Mouse (Mus musculus) thymus, postnatal 14 days (tissue): Measurements from ENCODE around the gene Lif.

Experiments
- DNase-seq: peaks from one replicate; pipeline ENCODE4 v3.0.0; 2021

Gene Lif

DNA sequence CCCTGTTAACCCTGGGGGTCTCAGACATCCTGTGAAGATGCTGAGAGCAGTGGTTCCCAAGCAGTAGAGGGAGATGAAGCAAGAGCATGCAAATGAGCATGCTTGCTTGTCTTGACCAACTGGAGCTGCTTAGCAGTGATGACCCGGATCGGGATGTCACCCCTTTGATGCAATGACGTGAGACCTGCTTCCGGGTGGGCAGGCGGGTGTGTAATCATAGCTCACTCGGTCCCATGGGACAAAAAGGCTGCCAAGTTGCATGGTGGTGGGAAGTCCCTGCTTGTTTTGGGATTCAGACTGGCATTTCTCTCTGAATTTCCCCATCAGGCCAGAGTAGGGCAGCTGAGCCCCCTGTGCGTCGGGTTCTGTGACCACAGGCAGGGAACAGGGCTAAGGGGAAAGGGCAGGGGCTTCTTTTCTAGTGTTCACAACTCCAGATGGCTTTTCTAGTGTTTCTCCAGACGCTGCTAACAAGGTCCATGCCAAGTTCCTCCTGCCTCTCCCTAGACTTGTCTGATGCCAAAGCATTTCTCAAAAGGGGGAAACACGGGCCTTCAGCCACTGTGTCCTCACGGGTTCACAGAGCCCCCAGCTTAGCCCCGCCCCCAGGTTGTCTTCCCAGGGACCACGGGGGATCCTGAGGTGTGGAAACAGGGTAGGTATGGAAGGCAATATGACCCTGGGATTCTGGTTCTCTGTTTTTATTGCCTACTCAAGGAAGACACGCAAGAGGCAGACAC, 42.5 kb downstream of the Lif start:
- no peak for DNase-seq

- DNase-seq: no peak
Measured at GRCm38 (mm10) chr11:4300683-4301082, 43.3 kb downstream of the Lif start.

- no peak for DNase-seq
Measured at GRCm38 (mm10) chr11:4302363-4302913, 45.1 kb downstream of the Lif start.

GRCm38 (mm10) chr11:4303033-4303432, 45.7 kb downstream of the Lif start:
- DNase-seq: no peak

DNA sequence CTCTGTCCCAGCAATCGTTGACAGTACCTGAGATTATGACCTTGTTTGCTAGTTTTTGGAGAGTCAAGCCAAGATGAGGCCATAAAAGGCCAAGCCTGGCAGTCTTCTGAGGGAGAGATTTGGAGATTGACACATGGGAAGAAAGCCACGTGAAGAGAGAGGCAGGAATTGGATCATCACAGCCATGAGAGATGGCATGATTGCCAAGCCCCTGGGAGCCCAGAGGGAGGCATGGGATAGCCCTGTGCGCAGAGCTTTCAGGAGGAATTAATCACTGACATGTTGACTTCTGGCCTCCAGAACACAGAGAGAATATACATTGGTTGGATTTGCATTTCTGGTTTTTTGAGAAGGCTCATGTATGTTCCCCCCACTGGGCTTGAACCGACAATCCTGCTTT, 46.8 kb downstream of the Lif start:
- DNase-seq: no peak

GRCm38 (mm10) chr11:4305090-4305489, 47.7 kb downstream of the Lif start:
- no peak for DNase-seq

GRCm38 (mm10) chr11:4306086-4306485, 48.7 kb downstream of the Lif start:
- DNase-seq: no peak

DNA sequence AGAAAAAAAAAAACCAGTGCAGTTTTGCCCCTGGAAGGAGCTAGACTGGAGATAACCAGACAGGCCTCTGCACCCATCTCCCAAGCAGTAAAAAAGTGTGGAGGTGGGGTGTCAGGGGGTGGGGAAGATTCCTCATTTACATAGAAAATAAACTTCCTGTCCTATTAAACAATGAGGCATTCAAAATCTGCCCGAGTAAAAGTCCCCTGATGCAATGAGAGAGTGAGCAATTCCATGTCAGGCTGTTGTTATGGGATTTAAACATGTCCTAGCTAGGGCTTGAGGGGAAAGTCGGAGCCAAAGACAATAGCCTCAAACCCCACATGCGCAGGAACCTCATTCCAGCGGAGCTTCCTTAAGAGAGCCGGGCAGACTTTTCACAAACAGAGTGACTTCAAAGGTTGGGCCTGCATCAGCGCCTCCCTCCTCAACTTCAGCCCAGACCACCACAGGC, 50.7 kb downstream of the Lif start:
- DNase-seq: no peak

DNA sequence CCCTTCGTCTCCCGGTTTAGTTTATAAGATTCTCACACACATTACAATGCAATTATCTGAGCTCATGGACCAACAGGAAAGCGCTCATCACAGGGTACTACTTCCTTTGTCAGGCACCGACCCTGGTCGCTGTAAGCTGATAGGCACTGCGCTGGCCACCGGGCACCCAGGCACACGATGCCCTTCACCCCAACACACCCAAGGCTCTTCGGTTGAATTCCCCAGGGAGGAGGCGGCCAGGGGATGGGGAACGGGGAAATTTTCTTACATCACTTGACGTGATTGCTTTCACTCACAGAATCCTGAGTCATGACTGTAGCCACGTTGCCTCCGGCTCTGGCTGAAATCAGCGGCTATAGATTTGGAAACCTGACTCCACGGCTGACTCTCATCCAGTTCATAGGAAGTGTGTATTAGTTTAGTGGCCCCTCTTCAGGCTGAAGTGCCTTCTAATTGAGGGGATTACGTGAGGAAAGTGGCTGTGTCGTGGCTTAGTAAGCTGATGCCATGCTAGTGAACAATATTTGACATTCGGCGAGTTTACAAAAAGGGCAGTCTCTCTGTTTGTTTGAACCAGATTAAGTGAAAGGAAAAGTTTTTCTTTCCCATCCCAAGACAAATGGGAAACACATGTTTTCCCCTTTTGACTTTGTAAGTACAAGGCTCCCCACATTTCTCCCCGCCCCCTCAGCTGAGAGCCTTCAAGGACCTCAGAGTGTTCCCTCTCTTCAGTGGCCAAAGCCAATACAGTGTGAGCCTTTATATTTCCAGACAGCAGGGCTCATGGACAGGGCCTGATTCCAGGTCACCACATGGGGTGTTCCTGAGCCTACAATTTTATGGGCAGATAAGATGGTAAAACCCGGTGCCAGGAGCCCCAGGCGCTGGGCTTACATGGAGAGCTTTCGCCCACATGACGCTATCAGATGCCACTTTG, 51.4 kb downstream of the Lif start:
- DNase-seq: no peak

DNA sequence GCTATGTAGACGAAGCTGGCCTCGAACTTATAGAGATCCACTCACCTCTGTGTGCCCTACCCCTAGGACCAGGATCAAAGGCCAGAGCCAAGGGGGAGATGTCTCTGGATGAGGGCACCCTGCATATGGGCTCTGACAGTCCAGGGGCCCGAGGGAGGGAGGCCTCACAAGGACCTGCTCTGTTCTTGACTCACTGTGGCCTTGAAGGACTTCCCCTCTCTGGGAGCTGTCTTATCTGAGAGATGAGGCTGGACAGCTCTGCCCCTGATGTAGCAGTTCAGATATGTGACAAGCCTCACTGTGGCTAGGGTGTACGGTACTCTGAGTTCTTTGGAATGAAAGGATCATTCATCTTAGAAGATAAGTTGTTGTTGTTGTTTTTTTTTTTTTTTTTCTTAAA, 52.3 kb downstream of the Lif start:
- no peak for DNase-seq

GRCm38 (mm10) chr11:4310324-4310723, 53.0 kb downstream of the Lif start:
- no peak for DNase-seq

- no peak for DNase-seq
Measured at GRCm38 (mm10) chr11:4312180-4312579, 54.8 kb downstream of the Lif start.

DNA sequence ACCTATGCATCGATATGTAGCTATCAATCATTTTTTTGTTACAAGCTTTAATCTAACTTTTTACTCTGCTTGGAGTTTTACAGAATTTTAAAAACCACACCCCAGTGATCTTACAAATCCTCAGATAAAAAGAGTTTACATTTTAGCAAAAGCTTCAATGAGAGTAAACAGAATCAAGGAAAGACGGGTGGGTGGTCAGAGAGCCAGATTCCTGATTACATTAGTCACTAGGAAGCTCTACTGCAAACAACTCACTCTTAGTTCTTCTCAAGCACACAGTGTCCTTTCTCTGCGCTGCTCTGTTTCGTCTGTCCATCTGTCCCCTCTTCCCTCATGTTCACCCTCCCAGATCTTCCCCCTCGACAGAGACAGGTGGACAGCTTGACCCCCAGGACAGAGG, 59.9 kb downstream of the Lif start:
- no peak for DNase-seq

GRCm38 (mm10) chr11:4318011-4318410, 60.7 kb downstream of the Lif start:
- no peak for DNase-seq

DNA sequence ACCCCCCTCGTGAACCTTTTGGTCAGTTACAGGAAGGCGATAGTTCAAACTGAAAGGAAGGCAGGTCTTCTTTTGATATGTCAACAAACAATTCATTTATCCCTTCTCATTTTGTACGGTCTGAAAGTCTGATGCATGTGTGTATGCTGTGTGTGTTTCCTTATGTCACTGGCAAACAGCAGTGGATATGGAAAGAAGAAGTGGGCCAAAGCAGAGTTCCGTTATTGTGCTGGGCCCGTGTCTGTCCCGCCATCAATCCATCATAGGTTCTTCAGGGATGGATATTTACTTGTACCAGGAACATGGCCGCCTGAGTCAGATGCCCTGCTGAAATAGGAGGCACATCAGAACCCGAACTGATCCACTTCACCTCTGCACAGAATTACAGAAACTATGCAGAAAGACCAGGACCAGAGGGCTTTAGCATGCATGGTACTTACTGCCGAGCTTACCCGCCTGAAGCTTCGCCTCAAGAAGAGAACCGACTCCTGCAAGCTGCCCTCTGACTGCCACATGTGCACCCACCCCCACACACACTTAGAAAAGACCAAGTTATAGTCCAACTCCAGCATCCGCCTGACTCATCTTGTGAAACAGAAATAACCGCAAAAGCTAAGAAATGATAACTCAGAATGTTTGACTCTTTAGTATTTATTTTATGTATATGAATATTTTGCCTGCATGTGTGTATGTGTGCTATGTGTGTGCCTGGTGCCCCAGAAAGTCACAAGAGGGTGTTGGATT, 62.0 kb downstream of the Lif start:
- DNase-seq: no peak

GRCm38 (mm10) chr11:4320876-4321275, 63.5 kb downstream of the Lif start:
- no peak for DNase-seq
